Mouse (Mus musculus): Measurements from ENCODE around the gene Larp1b. TPM values are rescaled to one million over a fixed set of nuclear protein-coding genes. Genes with fewer than 3 reads are reported as not detected.
A peak's percentile ranks its signal among the peaks of the same experiment; 100 is the strongest.
"Not testable (repeated sequence)": the region's sequence is repeated elsewhere in the genome, so short reads cannot be mapped to it uniquely, and the experiment has no call there.

Larp1b gene
- 1.6 and 2.8 TPM in 2 replicates for polyA plus RNA-seq (2014; fragmentation: Nextera tagmentation; extraction: Ambion mirVana)

GRCm38 (mm10) chr3:40949170-40949902 lies at the start of gene Larp1b:
Larp1b (plus strand) TSS chr3:40949828.
- no peaks in the 10 kb centered on the region for H3K36me3 ChIP-seq (ENCODE audit: control insufficient read depth, insufficient read depth, low read length)
- WGBS: under 1% methylated on average over 60 of the region's 66 CpGs
- peak within 1 kb of the TSS; percentile 98 for H3K4me2 ChIP-seq (ENCODE audit: low read depth, low read length, severe bottlenecking)
- peak within 1 kb of the TSS; percentile 68 for H3K4me3 ChIP-seq (ENCODE audit: low read depth, low read length)
- ATAC-seq (replicated peaks; ENCODE audit: low FRiP score) (peak; percentile 96), DNase-seq (ENCODE audit: low spot score) (peak; percentile 100)
- peaks cover 9% of the 10 kb centered on the region; the same call in 1 of the 2 replicates for H3K27me3 ChIP-seq (ENCODE audit: control insufficient read depth, insufficient read depth, low read length)
- H3K4me1 ChIP-seq (replicated peaks; ENCODE audit: control insufficient read depth, insufficient read depth, low read length): no peaks in the 10 kb centered on the region
- peak within 1 kb of the TSS; percentile 68 for H3K9ac ChIP-seq (ENCODE audit: low read length)
- H3K27ac ChIP-seq (ENCODE audit: low read depth, low read length): peak within 1 kb of the TSS; percentile 37; the same call in 1 of the 2 replicates
- no peaks in the 10 kb centered on the region for H3K9me3 ChIP-seq (ENCODE audit: control insufficient read depth, low read length)

- H3K36me3 ChIP-seq (ENCODE audit: control insufficient read depth, insufficient read depth, low read length); H3K9ac ChIP-seq (ENCODE audit: low read length); H3K9me3 ChIP-seq (ENCODE audit: control insufficient read depth, low read length); DNase-seq (ENCODE audit: low spot score); H3K27me3 ChIP-seq (ENCODE audit: control insufficient read depth, insufficient read depth, low read length); H3K4me1 ChIP-seq (replicated peaks; ENCODE audit: control insufficient read depth, insufficient read depth, low read length); ATAC-seq (replicated peaks; ENCODE audit: low FRiP score); H3K4me2 ChIP-seq (ENCODE audit: low read depth, low read length, severe bottlenecking); H3K27ac ChIP-seq (ENCODE audit: low read depth, low read length); H3K4me3 ChIP-seq (ENCODE audit: low read depth, low read length): not testable (repeated sequence)
- 94% methylated on average over 5 of the region's 10 CpGs for WGBS
Observed at GRCm38 (mm10) chr3:40902443-40902842, 47.2 kb upstream of the Larp1b start, which contains the start of gene 1700034I23Rik. 1700034I23Rik (minus strand) TSS chr3:40902543.

DNA sequence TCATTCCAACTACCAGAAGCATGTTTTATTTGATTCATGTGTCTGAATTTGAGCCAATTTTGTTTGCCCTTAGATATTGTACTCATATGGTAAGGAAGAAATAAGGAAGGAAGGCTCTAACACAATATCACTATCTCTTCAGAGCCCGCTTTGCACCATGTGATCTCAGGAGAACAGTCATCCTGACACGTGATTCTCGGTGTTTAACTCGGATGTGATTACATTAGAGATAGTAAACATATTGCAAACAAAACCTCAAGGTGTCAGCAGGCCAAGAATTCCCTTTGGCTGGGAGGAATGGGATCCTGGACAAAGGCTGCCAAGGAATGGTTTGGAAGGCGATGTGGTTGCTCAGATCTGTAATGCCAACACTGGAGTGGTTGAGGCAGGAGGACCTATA lies 11.4 kb upstream of the Larp1b start:
- ATAC-seq (replicated peaks; ENCODE audit: low FRiP score) (no peak), DNase-seq (ENCODE audit: low spot score) (no peak)
- H3K27ac ChIP-seq (ENCODE audit: low read depth, low read length): no peak overlapping the region
- H3K9me3 ChIP-seq (ENCODE audit: control insufficient read depth, low read length): no peaks in the 10 kb centered on the region
- no peaks in the 10 kb centered on the region for H3K27me3 ChIP-seq (ENCODE audit: control insufficient read depth, insufficient read depth, low read length)
- H3K4me3 ChIP-seq (ENCODE audit: low read depth, low read length): no peak overlapping the region
- no peaks in the 10 kb centered on the region for H3K4me1 ChIP-seq (replicated peaks; ENCODE audit: control insufficient read depth, insufficient read depth, low read length)
- H3K36me3 ChIP-seq (ENCODE audit: control insufficient read depth, insufficient read depth, low read length): no peaks in the 10 kb centered on the region
- no peak overlapping the region for H3K4me2 ChIP-seq (ENCODE audit: low read depth, low read length, severe bottlenecking)
- no peak overlapping the region for H3K9ac ChIP-seq (ENCODE audit: low read length)
- 87% methylated on average over 5 of the region's 5 CpGs for WGBS

GRCm38 (mm10) chr3:40938592-40938991 lies 11.0 kb upstream of the Larp1b start:
- ATAC-seq (replicated peaks; ENCODE audit: low FRiP score) (no peak), DNase-seq (ENCODE audit: low spot score) (no peak)
- H3K36me3 ChIP-seq (ENCODE audit: control insufficient read depth, insufficient read depth, low read length): no peaks in the 10 kb centered on the region
- H3K27ac ChIP-seq (ENCODE audit: low read depth, low read length): no peak overlapping the region
- H3K4me2 ChIP-seq (ENCODE audit: low read depth, low read length, severe bottlenecking): no peak overlapping the region
- no peaks in the 10 kb centered on the region for H3K4me1 ChIP-seq (replicated peaks; ENCODE audit: control insufficient read depth, insufficient read depth, low read length)
- H3K4me3 ChIP-seq (ENCODE audit: low read depth, low read length): no peak overlapping the region
- H3K9ac ChIP-seq (ENCODE audit: low read length): no peak overlapping the region
- no peaks in the 10 kb centered on the region for H3K27me3 ChIP-seq (ENCODE audit: control insufficient read depth, insufficient read depth, low read length)
- WGBS: 97% methylated on average over 4 of the region's 4 CpGs
- no peaks in the 10 kb centered on the region for H3K9me3 ChIP-seq (ENCODE audit: control insufficient read depth, low read length)

GRCm38 (mm10) chr3:40939019-40939418 lies 10.6 kb upstream of the Larp1b start:
- H3K9me3 ChIP-seq (ENCODE audit: control insufficient read depth, low read length): no peaks in the 10 kb centered on the region
- DNase-seq (ENCODE audit: low spot score) (no peak), ATAC-seq (replicated peaks; ENCODE audit: low FRiP score) (no peak)
- H3K27me3 ChIP-seq (ENCODE audit: control insufficient read depth, insufficient read depth, low read length): no peaks in the 10 kb centered on the region
- no peak overlapping the region for H3K27ac ChIP-seq (ENCODE audit: low read depth, low read length)
- H3K4me2 ChIP-seq (ENCODE audit: low read depth, low read length, severe bottlenecking): no peak overlapping the region
- H3K4me3 ChIP-seq (ENCODE audit: low read depth, low read length): no peak overlapping the region
- no peak overlapping the region for H3K9ac ChIP-seq (ENCODE audit: low read length)
- no peaks in the 10 kb centered on the region for H3K36me3 ChIP-seq (ENCODE audit: control insufficient read depth, insufficient read depth, low read length)
- H3K4me1 ChIP-seq (replicated peaks; ENCODE audit: control insufficient read depth, insufficient read depth, low read length): no peaks in the 10 kb centered on the region

- peak; percentile 47 for ATAC-seq (replicated peaks; ENCODE audit: low FRiP score)
- Histone ChIP-seq H3K4me3 (ENCODE audit: low read depth, low read length) (peak overlapping the region; percentile 68), H3K27ac (ENCODE audit: low read depth, low read length) (peak overlapping the region; percentile 37; the same call in 1 of the 2 replicates), H3K4me1 (replicated peaks; ENCODE audit: control insufficient read depth, insufficient read depth, low read length) (no peaks in the 10 kb centered on the region), H3K9ac (ENCODE audit: low read length) (peak overlapping the region; percentile 68), H3K9me3 (ENCODE audit: control insufficient read depth, low read length) (no peaks in the 10 kb centered on the region), H3K27me3 (ENCODE audit: control insufficient read depth, insufficient read depth, low read length) (peaks cover 9% of the 10 kb centered on the region; the same call in 1 of the 2 replicates), H3K4me2 (ENCODE audit: low read depth, low read length, severe bottlenecking) (peak overlapping the region; percentile 98), H3K36me3 (ENCODE audit: control insufficient read depth, insufficient read depth, low read length) (no peaks in the 10 kb centered on the region)
- WGBS: 0% methylated on average over 72 of the region's 118 CpGs
- DNase-seq (ENCODE audit: low spot score): peak; percentile 76
Observed at GRCm38 (mm10) chr3:40949903-40950600, 424 bp downstream of the Larp1b start.

DNA sequence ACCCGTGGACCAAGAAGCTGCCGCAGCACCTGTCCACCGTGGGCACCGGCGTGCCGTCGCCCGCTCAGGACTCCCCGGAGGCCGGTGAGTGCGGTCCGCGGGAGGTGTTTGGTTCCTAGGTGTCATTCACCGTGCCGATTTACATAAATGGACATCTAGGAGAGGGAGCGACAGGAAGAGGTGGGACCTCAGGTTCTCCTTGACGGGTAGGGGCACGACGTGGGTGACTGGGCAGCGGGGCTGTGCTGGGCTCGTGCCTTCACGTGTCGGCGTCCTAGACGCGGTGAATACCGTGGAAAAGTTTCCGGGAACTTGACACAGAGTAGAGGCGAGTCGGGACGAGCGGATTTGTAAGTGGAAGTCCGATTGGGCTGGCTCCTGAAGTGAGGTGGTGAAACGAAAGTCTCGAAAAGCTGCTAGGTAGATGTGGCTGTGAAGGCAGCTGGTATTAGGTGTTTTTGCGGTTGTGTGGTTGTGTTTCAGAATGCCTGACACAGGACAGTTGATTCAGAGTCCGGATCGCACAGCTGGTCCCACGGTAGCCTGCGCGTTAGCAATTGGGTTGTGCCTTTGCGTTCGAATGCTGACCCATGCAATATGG lies 1.1 kb downstream of the Larp1b start:
- no peak for ATAC-seq (replicated peaks; ENCODE audit: low FRiP score)
- Histone ChIP-seq H3K4me3 (ENCODE audit: low read depth, low read length) (peak overlapping the region; percentile 68), H3K27me3 (ENCODE audit: control insufficient read depth, insufficient read depth, low read length) (peaks cover 9% of the 10 kb centered on the region; the same call in 1 of the 2 replicates), H3K9ac (ENCODE audit: low read length) (peak overlapping the region; percentile 68), H3K9me3 (ENCODE audit: control insufficient read depth, low read length) (no peaks in the 10 kb centered on the region), H3K36me3 (ENCODE audit: control insufficient read depth, insufficient read depth, low read length) (no peaks in the 10 kb centered on the region), H3K4me1 (replicated peaks; ENCODE audit: control insufficient read depth, insufficient read depth, low read length) (no peaks in the 10 kb centered on the region), H3K27ac (ENCODE audit: low read depth, low read length) (no peak overlapping the region), H3K4me2 (ENCODE audit: low read depth, low read length, severe bottlenecking) (peak overlapping the region; percentile 98)
- peak; percentile 71 for DNase-seq (ENCODE audit: low spot score)
- under 1% methylated on average over 43 of the region's 43 CpGs for whole genome bisulfite sequencing

DNA sequence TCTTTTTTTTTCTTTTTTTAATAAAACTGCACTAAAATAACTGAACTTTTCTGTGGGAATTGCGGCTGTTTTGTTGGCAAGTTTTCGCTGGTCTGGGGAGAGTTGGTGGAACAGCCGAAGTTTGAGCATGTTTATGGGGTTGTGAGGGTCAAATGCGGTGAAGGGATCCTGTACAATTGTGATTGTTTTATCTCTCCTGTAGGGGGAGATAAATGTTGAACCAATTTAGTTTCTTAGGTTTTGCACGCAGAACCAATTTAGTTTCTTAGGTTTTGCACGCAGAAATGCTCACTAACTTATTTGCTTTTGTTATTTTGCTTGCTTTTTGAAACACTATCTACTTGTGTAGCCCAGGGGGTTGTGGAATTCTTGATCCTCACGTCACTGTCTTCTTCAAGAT lies 1.7 kb downstream of the Larp1b start:
- H3K36me3 ChIP-seq (ENCODE audit: control insufficient read depth, insufficient read depth, low read length): no peaks in the 10 kb centered on the region
- 15% methylated on average over 7 of the region's 7 CpGs for WGBS
- H3K4me3 ChIP-seq (ENCODE audit: low read depth, low read length): peak overlapping the region; percentile 68
- peak overlapping the region; percentile 98 for H3K4me2 ChIP-seq (ENCODE audit: low read depth, low read length, severe bottlenecking)
- DNase-seq (ENCODE audit: low spot score) (no peak), ATAC-seq (replicated peaks; ENCODE audit: low FRiP score) (no peak)
- no peaks in the 10 kb centered on the region for H3K9me3 ChIP-seq (ENCODE audit: control insufficient read depth, low read length)
- no peak overlapping the region for H3K9ac ChIP-seq (ENCODE audit: low read length)
- H3K4me1 ChIP-seq (replicated peaks; ENCODE audit: control insufficient read depth, insufficient read depth, low read length): no peaks in the 10 kb centered on the region
- no peak overlapping the region for H3K27ac ChIP-seq (ENCODE audit: low read depth, low read length)
- H3K27me3 ChIP-seq (ENCODE audit: control insufficient read depth, insufficient read depth, low read length): peaks cover 9% of the 10 kb centered on the region; the same call in 1 of the 2 replicates

All from forebrain, embryonic 11.5 days (tissue).